Mouse (Mus musculus): Measurements from ENCODE around the gene En2. TPM values are rescaled to one million over a fixed set of nuclear protein-coding genes. Genes with fewer than 3 reads are reported as not detected.
A peak's percentile ranks its signal among the peaks of the same experiment; 100 is the strongest.

En2 gene
- polyA plus RNA-seq, 1 experiment: 72.9 TPM

DNA sequence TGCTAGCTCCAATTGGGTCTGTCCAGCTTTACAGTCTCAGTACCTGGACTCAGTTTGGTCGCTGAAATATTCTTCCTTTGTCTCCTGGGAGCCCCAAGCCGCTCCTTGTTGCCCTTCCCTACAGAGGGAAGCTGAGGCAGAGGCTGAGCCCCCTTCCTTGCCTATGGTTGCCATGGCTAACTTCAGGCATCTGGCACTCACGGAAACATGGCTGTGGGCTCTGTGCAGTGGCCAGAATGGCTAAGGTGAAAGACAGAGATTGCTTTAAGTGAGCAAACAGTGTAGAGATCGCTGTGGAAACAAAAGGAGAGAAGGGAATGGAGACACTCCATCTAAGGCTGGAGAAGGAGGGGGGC lies 26.6 kb downstream of the En2 start:
- DNase-seq: no peak
- Histone ChIP-seq H3K4me1 (ENCODE audit: control insufficient read depth, insufficient read depth, low read length) (peaks cover 48% of the 10 kb centered on the region), H3K27me3 (ENCODE audit: control insufficient read depth, insufficient read depth, low read length) (no peaks in the 10 kb centered on the region), H3K27ac (ENCODE audit: insufficient read depth, low read length) (peak overlapping the region; percentile 96), H3K4me3 (replicated peaks; ENCODE audit: insufficient read depth, low read depth, low read length) (no peak overlapping the region)
- TF ChIP-seq POLR2A (IDR thresholded peaks at IDR 0.05; ENCODE audit: borderline replicate concordance, insufficient read depth, low read length) (no peak), CTCF (IDR thresholded peaks at IDR 0.05; ENCODE audit: borderline replicate concordance, insufficient read depth, low read depth, low read length) (no peak)
- WGBS: 24% methylated on average over 4 of the region's 4 CpGs

DNA sequence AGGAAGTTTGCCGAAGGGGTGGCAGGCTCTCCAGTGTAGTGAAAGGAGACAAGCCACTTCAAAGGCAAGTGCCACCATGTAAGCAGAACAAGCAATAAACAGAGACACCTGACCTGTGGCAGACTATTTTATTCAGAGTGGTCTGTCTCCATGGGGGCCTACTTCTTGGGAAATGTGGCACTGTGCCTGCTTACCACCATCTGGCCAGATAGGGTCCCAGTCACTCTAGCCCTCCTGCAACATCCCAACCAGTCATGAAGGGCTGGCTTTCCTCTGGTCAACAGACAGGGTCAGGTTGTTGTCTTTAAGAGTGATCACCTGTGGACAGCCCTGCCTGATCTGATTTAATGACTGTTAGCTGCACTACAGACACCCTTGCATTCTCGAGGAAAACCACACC lies 30.0 kb downstream of the En2 start:
- Histone ChIP-seq H3K4me3 (replicated peaks; ENCODE audit: insufficient read depth, low read depth, low read length) (no peak overlapping the region), H3K27ac (ENCODE audit: insufficient read depth, low read length) (no peak overlapping the region), H3K4me1 (ENCODE audit: control insufficient read depth, insufficient read depth, low read length) (peaks cover 35% of the 10 kb centered on the region), H3K27me3 (ENCODE audit: control insufficient read depth, insufficient read depth, low read length) (no peaks in the 10 kb centered on the region)
- DNase-seq: no peak
- 50% methylated on average over 2 of the region's 2 CpGs for WGBS
- no peak for TF ChIP-seq CTCF (IDR thresholded peaks at IDR 0.05; ENCODE audit: borderline replicate concordance, insufficient read depth, low read depth, low read length)
- TF ChIP-seq POLR2A (IDR thresholded peaks at IDR 0.05; ENCODE audit: borderline replicate concordance, insufficient read depth, low read length): no peak

DNA sequence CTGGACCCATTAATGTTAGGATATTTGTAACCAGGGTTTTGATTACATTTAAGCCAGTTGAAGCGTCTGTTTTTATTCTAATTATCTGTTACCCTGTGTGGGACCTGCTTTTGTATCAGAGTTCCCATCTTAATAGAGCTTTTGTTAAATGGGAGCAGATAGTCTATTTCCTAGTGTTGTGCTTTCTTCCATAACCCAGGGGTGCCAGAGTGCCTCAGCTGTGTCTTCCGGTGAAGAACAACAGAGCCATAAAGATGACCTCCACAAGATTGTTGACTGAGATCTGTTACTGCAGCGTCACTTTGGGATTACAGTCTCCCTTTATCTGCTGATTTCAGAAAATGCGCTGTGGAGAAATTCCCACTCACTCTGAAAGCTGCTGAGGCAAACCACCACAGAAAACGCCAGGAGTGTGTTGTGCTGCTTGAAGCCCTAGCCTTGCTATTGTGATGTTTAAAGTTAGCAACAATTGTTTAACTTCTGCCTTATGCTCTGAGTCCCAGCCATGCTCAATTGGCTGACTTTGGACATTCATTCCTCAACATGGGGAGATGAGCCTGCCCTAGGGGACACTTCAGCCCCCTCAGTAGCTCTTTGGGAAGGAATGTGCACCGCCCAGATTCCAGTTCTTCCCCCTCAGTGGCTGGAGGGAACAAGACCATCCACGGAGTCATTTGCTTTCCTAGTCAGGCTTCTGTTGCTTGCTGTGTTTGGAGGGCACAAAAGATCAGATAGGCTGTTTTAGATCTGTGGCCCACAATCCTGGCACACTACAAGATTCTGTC lies 33.8 kb downstream of the En2 start:
- no peaks in the 10 kb centered on the region for H3K27me3 ChIP-seq (ENCODE audit: control insufficient read depth, insufficient read depth, low read length)
- no peak overlapping the region for H3K4me3 ChIP-seq (replicated peaks; ENCODE audit: insufficient read depth, low read depth, low read length)
- no peak overlapping the region for H3K27ac ChIP-seq (ENCODE audit: insufficient read depth, low read length)
- DNase-seq: no peak
- H3K4me1 ChIP-seq (ENCODE audit: control insufficient read depth, insufficient read depth, low read length): peaks cover 11% of the 10 kb centered on the region
- TF ChIP-seq POLR2A (IDR thresholded peaks at IDR 0.05; ENCODE audit: borderline replicate concordance, insufficient read depth, low read length): no peak
- TF ChIP-seq CTCF (IDR thresholded peaks at IDR 0.05; ENCODE audit: borderline replicate concordance, insufficient read depth, low read depth, low read length): no peak
- WGBS: 51% methylated on average over 7 of the region's 7 CpGs

DNA sequence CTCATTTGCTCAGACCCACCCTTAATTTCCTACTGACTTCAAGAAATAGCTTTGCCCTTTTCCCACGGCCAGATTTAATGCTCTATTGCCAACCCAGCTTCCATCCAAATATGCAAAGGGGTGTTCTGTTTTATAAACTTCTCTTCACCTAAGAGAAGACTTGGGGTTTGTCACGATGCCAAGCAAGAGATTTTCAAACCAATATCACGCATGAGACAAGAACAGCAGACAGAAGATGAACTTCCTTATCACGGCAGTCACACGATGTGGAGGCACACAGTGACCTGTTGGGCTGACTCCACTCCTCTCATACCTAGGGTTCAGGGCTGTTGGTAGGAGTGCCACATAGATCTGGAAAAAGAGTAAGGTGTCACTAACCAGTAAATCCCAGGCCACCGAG lies 37.6 kb downstream of the En2 start:
- DNase-seq: peak in 1 of 2 experiments; percentile 17
- WGBS: 62% methylated on average over 6 of the region's 6 CpGs
- Histone ChIP-seq H3K4me1 (ENCODE audit: control insufficient read depth, insufficient read depth, low read length) (peaks cover 14% of the 10 kb centered on the region; the same call in 1 of the 2 replicates), H3K4me3 (replicated peaks; ENCODE audit: insufficient read depth, low read depth, low read length) (no peak overlapping the region), H3K27ac (ENCODE audit: insufficient read depth, low read length) (no peak overlapping the region), H3K27me3 (ENCODE audit: control insufficient read depth, insufficient read depth, low read length) (no peaks in the 10 kb centered on the region)
- TF ChIP-seq CTCF (IDR thresholded peaks at IDR 0.05; ENCODE audit: borderline replicate concordance, insufficient read depth, low read depth, low read length) (no peak), POLR2A (IDR thresholded peaks at IDR 0.05; ENCODE audit: borderline replicate concordance, insufficient read depth, low read length) (no peak)

DNA sequence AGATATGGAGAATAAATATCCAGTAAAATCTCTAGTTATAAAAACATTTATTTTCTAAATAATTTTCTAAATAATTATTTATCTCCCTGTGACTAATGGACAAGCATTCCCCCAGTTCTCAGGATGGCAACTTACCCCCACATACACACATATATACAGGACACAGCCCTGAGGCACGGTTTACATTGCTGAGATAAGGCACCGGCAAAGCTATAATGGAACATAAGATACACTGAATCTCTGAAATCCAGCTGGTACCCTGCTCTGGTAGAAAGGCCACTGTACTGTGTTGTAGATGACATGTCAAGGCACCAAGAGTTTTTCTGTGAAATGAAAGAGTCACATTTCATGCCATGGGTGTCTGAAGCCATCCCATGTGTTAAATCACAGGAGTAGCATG lies 39.2 kb downstream of the En2 start:
- H3K27ac ChIP-seq (ENCODE audit: insufficient read depth, low read length): no peak overlapping the region
- TF ChIP-seq CTCF (IDR thresholded peaks at IDR 0.05; ENCODE audit: borderline replicate concordance, insufficient read depth, low read depth, low read length) (no peak), POLR2A (IDR thresholded peaks at IDR 0.05; ENCODE audit: borderline replicate concordance, insufficient read depth, low read length) (no peak)
- DNase-seq: peak in 1 of 2 experiments; percentile 14
- H3K4me3 ChIP-seq (replicated peaks; ENCODE audit: insufficient read depth, low read depth, low read length): no peak overlapping the region
- WGBS: 81% methylated on average over 2 of the region's 2 CpGs
- H3K4me1 ChIP-seq (ENCODE audit: control insufficient read depth, insufficient read depth, low read length): peaks cover 14% of the 10 kb centered on the region; the same call in 1 of the 2 replicates
- no peaks in the 10 kb centered on the region for H3K27me3 ChIP-seq (ENCODE audit: control insufficient read depth, insufficient read depth, low read length)

DNA sequence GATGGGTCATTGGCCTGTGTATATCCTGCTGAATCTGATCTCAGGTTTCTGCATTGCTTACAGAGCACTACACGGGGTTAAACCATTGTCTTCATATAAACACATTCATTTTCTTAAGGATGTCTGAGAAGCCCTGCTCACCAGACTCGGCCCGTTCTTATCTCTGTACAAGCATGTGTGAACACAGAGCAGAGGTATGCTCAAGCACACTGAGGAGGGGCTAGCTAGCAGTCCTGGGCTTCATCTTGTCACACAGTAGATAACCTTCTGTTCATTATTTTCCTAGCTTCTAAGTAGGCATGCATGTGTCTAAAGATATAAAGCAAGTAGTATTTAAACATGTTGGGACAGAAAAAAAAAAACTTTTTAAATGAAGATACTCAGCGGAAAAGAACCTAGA lies 41.0 kb downstream of the En2 start:
- Histone ChIP-seq H3K4me3 (replicated peaks; ENCODE audit: insufficient read depth, low read depth, low read length) (peak overlapping the region; percentile 42), H3K4me1 (ENCODE audit: control insufficient read depth, insufficient read depth, low read length) (peaks cover 14% of the 10 kb centered on the region; the same call in 1 of the 2 replicates), H3K27me3 (ENCODE audit: control insufficient read depth, insufficient read depth, low read length) (no peaks in the 10 kb centered on the region), H3K27ac (ENCODE audit: insufficient read depth, low read length) (peak overlapping the region; percentile 53; the same call in 1 of the 2 replicates)
- TF ChIP-seq CTCF (IDR thresholded peaks at IDR 0.05; ENCODE audit: borderline replicate concordance, insufficient read depth, low read depth, low read length) (no peak), POLR2A (IDR thresholded peaks at IDR 0.05; ENCODE audit: borderline replicate concordance, insufficient read depth, low read length) (no peak)
- 41% methylated on average over 4 of the region's 4 CpGs for WGBS
- DNase-seq: peak in 1 of 2 experiments; percentile 30

- Histone ChIP-seq H3K27ac (ENCODE audit: insufficient read depth, low read length) (no peak overlapping the region; the same call in 1 of the 2 replicates), H3K27me3 (ENCODE audit: control insufficient read depth, insufficient read depth, low read length) (no peaks in the 10 kb centered on the region), H3K4me1 (ENCODE audit: control insufficient read depth, insufficient read depth, low read length) (peaks cover 17% of the 10 kb centered on the region; the same call in 1 of the 2 replicates), H3K4me3 (replicated peaks; ENCODE audit: insufficient read depth, low read depth, low read length) (peak overlapping the region; percentile 43)
- TF ChIP-seq POLR2A (IDR thresholded peaks at IDR 0.05; ENCODE audit: borderline replicate concordance, insufficient read depth, low read length): no peak
- TF ChIP-seq CTCF (IDR thresholded peaks at IDR 0.05; ENCODE audit: borderline replicate concordance, insufficient read depth, low read depth, low read length): no peak
- DNase-seq: peak; percentile 54 to 57
- 21% methylated on average over 4 of the region's 4 CpGs for WGBS
Measured at GRCm38 (mm10) chr5:28207043-28207442, 41.5 kb downstream of the En2 start.
